Mouse (Mus musculus): Measurements from ENCODE around the gene Mr1.

GRCm38 (mm10) chr1:155086416-155086815 is 60.2 kb downstream of the Mr1 start:
- no peak for TF ChIP-seq CTCF (IDR thresholded peaks at IDR 0.05; ENCODE audit: low read depth)
- TF ChIP-seq EP300 (IDR thresholded peaks at IDR 0.05; ENCODE audit: low read depth): no peak
